Mouse (Mus musculus) bone marrow macrophage, adult 2 months (primary cell): Measurements from ENCODE around the gene Plppr1.

Experiments used
- CTCF ChIP-seq: IDR thresholded peaks from 2 replicates; pipeline ENCODE4 v1.5.1; 2012; ENCODE audit warnings: low read depth, mild to moderate bottlenecking, low read length, moderate library complexity
- POLR2A ChIP-seq: IDR thresholded peaks from 2 replicates; pipeline ENCODE4 v1.6.1; 2012; ENCODE audit warnings: mild to moderate bottlenecking, low read depth, low read length, borderline replicate concordance

DNA sequence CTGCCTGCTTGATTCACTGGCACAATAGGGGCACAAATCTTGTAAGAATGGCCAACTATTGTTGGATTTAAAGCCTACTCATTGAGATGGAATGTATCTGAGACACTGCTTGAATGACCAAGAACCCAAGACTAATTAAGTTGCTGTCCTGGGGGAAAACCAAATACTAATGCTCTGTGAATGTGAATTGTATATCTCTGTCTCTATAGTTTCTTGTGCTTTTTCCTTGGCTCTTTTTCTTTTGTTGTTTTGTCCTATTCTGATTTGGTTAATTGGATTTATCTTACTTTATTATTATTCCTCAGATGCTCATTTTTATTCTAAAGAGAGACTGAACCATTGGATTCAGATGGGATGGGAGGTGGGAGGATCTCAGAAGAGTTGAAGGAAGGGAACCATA is 42.4 kb upstream of the Plppr1 start:
- TF ChIP-seq CTCF (no peak), POLR2A (no peak)
